Mouse (Mus musculus): Measurements from ENCODE around the gene Pdcl.

GRCm38 (mm10) chr2:37359908-37360307 lies 776 bp upstream of the Pdcl start:
- TF ChIP-seq CTCF (IDR thresholded peaks at IDR 0.05; ENCODE audit: low read depth, low read length) (no peak), POLR2A (IDR thresholded peaks at IDR 0.05; ENCODE audit: extremely low read depth, insufficient read depth, low read length) (no peak)

Measured in liver, adult 2 months (tissue).